Mouse (Mus musculus) myocyte (in vitro differentiated cells): ENCODE data around the gene Evi5l. TPM values are rescaled to one million over a fixed set of nuclear protein-coding genes. Genes with fewer than 3 reads are reported as not detected.

Experiments used
- H3K27me3 ChIP-seq: one replicate; pipeline ENCODE4 v1.6.1; 2011; ENCODE audit not compliant: control insufficient read depth, insufficient read depth, insufficient read length
- H3K36me3 ChIP-seq: one replicate; pipeline ENCODE4 v1.6.1; 2011; ENCODE audit not compliant: control insufficient read depth, insufficient read depth
- H3K4me2 ChIP-seq: one replicate; pipeline ENCODE4 v1.6.1; 2011; ENCODE audit warnings: low read depth, control low read depth
- H3K4me3 ChIP-seq: one replicate; pipeline ENCODE4 v1.5.1; 2011; ENCODE audit warnings: mild to moderate bottlenecking, control low read depth, moderate library complexity
- H3K79me2 ChIP-seq: one replicate; pipeline ENCODE4 v1.6.1; 2011; ENCODE audit not compliant: control insufficient read depth, insufficient read depth
- H3ac ChIP-seq: one replicate; pipeline ENCODE4 v1.6.1; 2011; ENCODE audit not compliant: control insufficient read depth, insufficient read length
- CEBPB ChIP-seq: IDR thresholded peaks from 2 replicates; pipeline ENCODE4 v1.6.1; 2011; ENCODE audit warnings: mild to moderate bottlenecking, moderate library complexity; ENCODE audit not compliant: poor library complexity, insufficient read depth, severe bottlenecking
- E2F4 ChIP-seq: IDR thresholded peaks from one replicate; pipeline ENCODE4 v1.6.1; 2011; ENCODE audit warnings: mild to moderate bottlenecking, control low read depth, moderate library complexity; ENCODE audit not compliant: insufficient read depth
- MAX ChIP-seq: IDR thresholded peaks from one replicate; pipeline ENCODE4 v1.6.1; 2011; ENCODE audit warnings: low read depth, mild to moderate bottlenecking, control low read depth
- MYOD1 ChIP-seq, 3 experiments: IDR thresholded peaks; one replicate each; pipeline ENCODE4 v1.6.1; 2011; ENCODE audit warnings: control low read depth in 2 of 3, low read depth in 2 of 3, mild to moderate bottlenecking in 2 of 3, moderate library complexity in 1 of 3; ENCODE audit not compliant: insufficient read length in 2 of 3, control insufficient read depth in 1 of 3
- MYOG ChIP-seq, 3 experiments: IDR thresholded peaks; one replicate each; pipeline ENCODE4 v1.6.1; 2011; ENCODE audit warnings: control low read depth in 2 of 3, low read depth in 2 of 3, mild to moderate bottlenecking in 2 of 3; ENCODE audit not compliant: insufficient read length in 2 of 3, control insufficient read depth in 1 of 3, insufficient read depth in 1 of 3
- POLR2A ChIP-seq: IDR thresholded peaks from one replicate; pipeline ENCODE4 v1.6.1; 2011; ENCODE audit warnings: low read depth, mild to moderate bottlenecking, control low read depth, moderate library complexity; ENCODE audit not compliant: insufficient read length
- POLR2AphosphoS2 ChIP-seq: IDR thresholded peaks from one replicate; pipeline ENCODE4 v1.6.1; 2011; ENCODE audit warnings: low read depth, control low read depth; ENCODE audit not compliant: insufficient read length
- REST ChIP-seq: IDR thresholded peaks from one replicate; pipeline ENCODE4 v1.6.1; 2011; ENCODE audit warnings: mild to moderate bottlenecking, control low read depth, moderate library complexity; ENCODE audit not compliant: insufficient read depth, insufficient read length
- SRF ChIP-seq: IDR thresholded peaks from one replicate; pipeline ENCODE4 v1.6.1; 2011; ENCODE audit warnings: low read depth; ENCODE audit not compliant: control insufficient read depth, insufficient read length
- TCF12 ChIP-seq: IDR thresholded peaks from one replicate; pipeline ENCODE4 v1.6.1; 2011; ENCODE audit warnings: mild to moderate bottlenecking, control low read depth; ENCODE audit not compliant: poor library complexity, insufficient read depth, severe bottlenecking
- TCF3 ChIP-seq: IDR thresholded peaks from one replicate; pipeline ENCODE4 v1.6.1; 2011; ENCODE audit warnings: low read depth, control low read depth; ENCODE audit not compliant: insufficient read length
- USF1 ChIP-seq: IDR thresholded peaks from one replicate; pipeline ENCODE4 v1.6.1; 2011; ENCODE audit warnings: low read depth, mild to moderate bottlenecking, control low read depth, moderate library complexity
- polyA plus RNA-seq: library from polyadenylated mRNA; unstranded; fragments of >200 nt; fragmentation: generic; extraction: Trizol; gene quantifications from one replicate; pipeline ENCODE4 v1.2.1, GENCODE M21; 2012; ENCODE audit warnings: missing spikeins

Gene Evi5l
- 18.0 TPM for polyA plus RNA-seq

- no peaks in the 10 kb centered on the region for H3K27me3 ChIP-seq
- TF ChIP-seq TCF12 (no peak), POLR2A (peak; percentile 61), E2F4 (no peak), USF1 (no peak), TCF3 (no peak), POLR2AphosphoS2 (peak; percentile 57), CEBPB (peak; percentile 52; the same call in 1 of the 2 replicates), MYOG (IDR thresholded peaks at IDR 0.05; ENCODE audit: control insufficient read depth in 1 of 3, insufficient read depth in 1 of 3, insufficient read length in 2 of 3, low read depth in 2 of 3) (no peak)
- H3K4me2 ChIP-seq: peak within 1 kb of the TSS; percentile 85
- no peaks in the 10 kb centered on the region for H3K79me2 ChIP-seq
- no peaks in the 10 kb centered on the region for H3K36me3 ChIP-seq
- peak within 1 kb of the TSS; percentile 33 for H3ac ChIP-seq
- peak within 1 kb of the TSS; percentile 39 for H3K4me3 ChIP-seq
Measured at GRCm38 (mm10) chr8:4165852-4166751, at the start of gene Evi5l. Gene Evi5l, plus strand, starts transcription at chr8:4166567.

GRCm38 (mm10) chr8:4133798-4134197 lies 32.6 kb upstream of the Evi5l start, which contains the start of gene Cd209g:
Gene Cd209g, plus strand, starts transcription at chr8:4134098.
- no peak for TF ChIP-seq MYOG (IDR thresholded peaks at IDR 0.05; ENCODE audit: control insufficient read depth in 1 of 3, insufficient read depth in 1 of 3, insufficient read length in 2 of 3, low read depth in 2 of 3)
- TF ChIP-seq TCF3: no peak
- TF ChIP-seq CEBPB: no peak
- no peak for TF ChIP-seq POLR2A
- no peak for TF ChIP-seq E2F4
- no peak for TF ChIP-seq MAX
- Histone ChIP-seq H3K4me3 (no peak within 1 kb of the TSS), H3K36me3 (no peaks in the 10 kb centered on the region), H3K27me3 (no peaks in the 10 kb centered on the region), H3K79me2 (no peaks in the 10 kb centered on the region), H3K4me2 (no peak within 1 kb of the TSS), H3ac (no peak within 1 kb of the TSS)

- Histone ChIP-seq H3K36me3 (no peaks in the 10 kb centered on the region), H3K4me2 (peak overlapping the region; percentile 66)
Measured at GRCm38 (mm10) chr8:4139660-4140646, 26.4 kb upstream of the Evi5l start.

DNA sequence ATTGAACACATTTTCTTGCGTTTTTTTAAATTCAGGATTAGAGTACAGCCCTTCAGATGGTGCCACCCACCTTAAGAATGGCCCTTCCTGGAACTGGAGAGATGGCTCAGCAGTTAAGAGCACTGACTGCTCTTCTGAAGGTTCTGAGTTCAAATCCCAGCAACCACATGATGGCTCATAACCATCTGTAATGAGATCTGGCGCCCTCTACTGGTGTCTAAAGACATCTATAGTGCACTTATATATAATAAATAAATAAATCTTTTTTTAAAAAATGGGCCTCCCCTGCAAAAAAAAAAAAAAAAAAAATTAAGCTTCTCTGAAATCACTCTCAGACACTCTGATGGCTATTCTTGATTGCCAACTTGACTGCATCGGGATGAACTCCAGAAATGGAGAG lies 24.6 kb upstream of the Evi5l start:
- Histone ChIP-seq H3K4me2 (no peak overlapping the region), H3K27me3 (peaks cover 9% of the 10 kb centered on the region), H3K36me3 (no peaks in the 10 kb centered on the region), H3K4me3 (no peak overlapping the region), H3ac (no peak overlapping the region), H3K79me2 (no peaks in the 10 kb centered on the region)
- TF ChIP-seq TCF12 (no peak), MAX (no peak), REST (no peak), POLR2AphosphoS2 (no peak), MYOD1 (IDR thresholded peaks at IDR 0.05; ENCODE audit: control insufficient read depth in 1 of 3, insufficient read length in 2 of 3, low read depth in 2 of 3) (no peak)

More at GRCm38 (mm10) chr8:4139660-4140646, 26.4 kb upstream of the Evi5l start:
- no peak for TF ChIP-seq POLR2A
- H3K4me3 ChIP-seq: no peak overlapping the region
- no peak overlapping the region for H3ac ChIP-seq
- no peaks in the 10 kb centered on the region for H3K79me2 ChIP-seq
- peaks cover 1% of the 10 kb centered on the region for H3K27me3 ChIP-seq

- peaks cover 9% of the 10 kb centered on the region for H3K27me3 ChIP-seq
- TF ChIP-seq POLR2A: no peak
- TF ChIP-seq MAX: no peak
- no peak for TF ChIP-seq TCF12
- TF ChIP-seq MYOD1 (IDR thresholded peaks at IDR 0.05; ENCODE audit: control insufficient read depth in 1 of 3, insufficient read length in 2 of 3, low read depth in 2 of 3): no peak
- no peak for TF ChIP-seq E2F4
- TF ChIP-seq TCF3: no peak
- no peak for TF ChIP-seq POLR2AphosphoS2
- TF ChIP-seq REST: no peak
- TF ChIP-seq SRF: no peak
- TF ChIP-seq MYOG (IDR thresholded peaks at IDR 0.05; ENCODE audit: control insufficient read depth in 1 of 3, insufficient read depth in 1 of 3, insufficient read length in 2 of 3, low read depth in 2 of 3): no peak
- no peak for TF ChIP-seq USF1
- no peak for TF ChIP-seq CEBPB
- H3K36me3 ChIP-seq: no peaks in the 10 kb centered on the region
- no peak overlapping the region for H3K4me3 ChIP-seq
- H3ac ChIP-seq: no peak overlapping the region
- H3K4me2 ChIP-seq: no peak overlapping the region
- no peaks in the 10 kb centered on the region for H3K79me2 ChIP-seq
Measured at GRCm38 (mm10) chr8:4147272-4147671, 19.1 kb upstream of the Evi5l start.
